In genomic region chr12:57243671-57244495, GRCm38 (mm10) we compare ENCODE assay signal across 21 mouse cellular contexts. TPM values are rescaled to one million over a fixed set of nuclear protein-coding genes. Genes with fewer than 3 reads are reported as not detected.
DNase-seq lines count a peak whose midpoint lies in the region; ATAC-seq lines count a peak whose summit lies in the region.
"Had no signal": no experiment of that assay in that cellular context is flagged by ENCODE, and none has a peak within 500 bp of the region (broad histone marks: within the 10 kb centered on the region; RNA-seq: fewer than 3 reads in every experiment).

No protein-coding gene starts in this region.

- no peak overlapping the region for H3K27ac ChIP-seq in liver, embryonic 11.5 days (ENCODE audit: low read depth, low read length)
- no peak overlapping the region for H3K27ac ChIP-seq in limb, embryonic 10.5 days
- H3K27ac ChIP-seq: forebrain, embryonic 13.5 days; heart, adult 2 months; hindbrain, embryonic 12.5 days; midbrain, embryonic 10.5 days had no signal

- H3K4me1 ChIP-seq in liver, embryonic 11.5 days (replicated peaks; ENCODE audit: control insufficient read depth, insufficient read depth, low read length): peaks cover 4% of the 10 kb centered on the region
- no peaks in the 10 kb centered on the region for H3K4me1 ChIP-seq in limb, embryonic 10.5 days
- H3K4me1 ChIP-seq: forebrain, embryonic 13.5 days; hindbrain, embryonic 12.5 days; midbrain, embryonic 10.5 days had no signal

- no peaks in the 10 kb centered on the region for H3K27me3 ChIP-seq in liver, embryonic 11.5 days (replicated peaks; ENCODE audit: control insufficient read depth, insufficient read depth, low read length)
- no peaks in the 10 kb centered on the region for H3K27me3 ChIP-seq in limb, embryonic 10.5 days (ENCODE audit: low read depth, poor library complexity, severe bottlenecking)
- H3K27me3 ChIP-seq: forebrain, embryonic 13.5 days; hindbrain, embryonic 12.5 days had no signal

- no peak overlapping the region for H3K4me3 ChIP-seq in liver, embryonic 11.5 days (ENCODE audit: low read depth, low read length)
- no peak overlapping the region for H3K4me3 ChIP-seq in limb, embryonic 10.5 days
- H3K4me3 ChIP-seq: forebrain, embryonic 13.5 days; heart, adult 2 months; hindbrain, embryonic 12.5 days; midbrain, embryonic 10.5 days; myocyte had no signal

- peaks cover 10% of the 10 kb centered on the region; the same call in 1 of the 2 replicates for H3K36me3 ChIP-seq in liver, embryonic 11.5 days (ENCODE audit: control insufficient read depth, insufficient read depth, low read length)
- H3K36me3 ChIP-seq in limb, embryonic 10.5 days: peaks cover 43% of the 10 kb centered on the region

- peak; percentile 42 for DNase-seq in lung, postnatal 36 days
- DNase-seq in lung, postnatal 10 days: no peak
- peak; percentile 19 for DNase-seq in ZHBTc4 (ENCODE audit: low read depth, low spot score)
- DNase-seq in liver, embryonic 11.5 days (ENCODE audit: low spot score): no peak
- DNase-seq in testis, postnatal 14 days (ENCODE audit: low spot score): no peak
- DNase-seq in adrenal gland, adult (ENCODE audit: inconsistent age in 2 of 2, low spot score in 1 of 2): no peak
- no peak for DNase-seq in limb, embryonic 10.5 days (ENCODE audit: low spot score)
- DNase-seq: cerebellum, adult 8-10 months; embryo, embryonic 11 days; heart, adult 2 months; kidney, postnatal 10 days; layer of hippocampus, adult 9-11 months; right cerebral cortex, adult 18-20 months; spleen, adult 18-20 months had no signal

- 69% methylated on average over 5 of the region's 5 CpGs for WGBS in liver, embryonic 11.5 days
- 95% methylated on average over 5 of the region's 5 CpGs for WGBS in limb, embryonic 10.5 days

- no peak overlapping the region for H3K4me2 ChIP-seq in liver, embryonic 11.5 days
- H3K4me2 ChIP-seq: forebrain, embryonic 13.5 days; hindbrain, embryonic 12.5 days had no signal

- no peaks in the 10 kb centered on the region for H3K9me3 ChIP-seq in liver, embryonic 11.5 days (ENCODE audit: control insufficient read depth, low read length)
- H3K9me3 ChIP-seq in limb, embryonic 10.5 days (replicated peaks): no peaks in the 10 kb centered on the region
- H3K9me3 ChIP-seq: forebrain, embryonic 13.5 days; hindbrain, embryonic 12.5 days; midbrain, embryonic 10.5 days had no signal

- H3K9ac ChIP-seq in liver, embryonic 11.5 days (ENCODE audit: low read depth, low read length): no peak overlapping the region
- H3K9ac ChIP-seq: forebrain, embryonic 13.5 days; hindbrain, embryonic 12.5 days had no signal

- peak; percentile 64; the same call in 1 of the 2 replicates for ATAC-seq in liver, embryonic 11.5 days (replicated peaks; ENCODE audit: low FRiP score)
- ATAC-seq in megakaryocyte-erythroid progenitor cell, adult 5-6 weeks (replicated peaks; ENCODE audit: low FRiP score, low TSS enrichment, poor library complexity, severe bottlenecking): peak; percentile 97
- ATAC-seq: forebrain, embryonic 13.5 days; intestine, embryonic 16.5 days had no signal

RNA-seq across cellular contexts. Expression of gene Mipol1, which starts 13.7 kb away (rescaled TPM):
- 8.5 and 11.0 TPM in 2 replicates for polyA plus RNA-seq in liver, embryonic 11.5 days (2014; fragmentation: Nextera tagmentation; extraction: Ambion mirVana)
- total RNA-seq in megakaryocyte-erythroid progenitor cell, adult 5-6 weeks (2014; fragmentation: Nextera tagmentation): 6.0 and 20.2 TPM in 2 replicates
- 15.4 and 25.6 TPM in 2 replicates for total RNA-seq in megakaryocyte-erythroid progenitor cell, adult 5-6 weeks (2017)
- polyA plus RNA-seq in limb, embryonic 10.5 days (2016; fragmentation: Nextera tagmentation; extraction: Ambion mirVana): 10.6 and 12.5 TPM in 2 replicates

RNA-seq across cellular contexts. Expression of gene Prps1l3, which starts 13.7 kb away (rescaled TPM):
- polyA plus RNA-seq in liver, embryonic 11.5 days (2014; fragmentation: Nextera tagmentation; extraction: Ambion mirVana): 86.0 and 102 TPM in 2 replicates
- 58.3 and 61.3 TPM in 2 replicates for total RNA-seq in megakaryocyte-erythroid progenitor cell, adult 5-6 weeks (2014; fragmentation: Nextera tagmentation)
- total RNA-seq in megakaryocyte-erythroid progenitor cell, adult 5-6 weeks (2017): 138 and 146 TPM in 2 replicates
- polyA plus RNA-seq in limb, embryonic 10.5 days (2016; fragmentation: Nextera tagmentation; extraction: Ambion mirVana): 85.5 and 87.5 TPM in 2 replicates

RNA-seq across cellular contexts. Expression of gene Slc25a21, which starts 46.6 kb away (rescaled TPM):
- 40.5 and 41.5 TPM in 2 replicates for polyA plus RNA-seq in liver, embryonic 11.5 days (2014; fragmentation: Nextera tagmentation; extraction: Ambion mirVana)
- total RNA-seq in megakaryocyte-erythroid progenitor cell, adult 5-6 weeks (2014; fragmentation: Nextera tagmentation): 82.8 and 87.5 TPM in 2 replicates
- total RNA-seq in megakaryocyte-erythroid progenitor cell, adult 5-6 weeks (2017): 89.5 and 97.5 TPM in 2 replicates
- 1.6 and 2.1 TPM in 2 replicates for polyA plus RNA-seq in limb, embryonic 10.5 days (2016; fragmentation: Nextera tagmentation; extraction: Ambion mirVana)
- polyA plus RNA-seq: brain, embryonic 14.5 days; myocyte had no signal

Comparison
In these comparisons a context has a peak if more than half of its experiments do, and no peak if none do; other contexts are left out.
1. DNase-seq: peak in lung, postnatal 36 days (single experiment) and ZHBTc4 (single experiment); none in lung, postnatal 10 days (single experiment), liver, embryonic 11.5 days (single experiment), testis, postnatal 14 days (single experiment), adrenal gland, adult (0 of 2) and limb, embryonic 10.5 days (single experiment).
2. RNA of gene Slc25a21, which starts 46.6 kb away (polyA plus RNA-seq): 40.5 to 41.5 TPM in liver, embryonic 11.5 days; 1.6 to 2.1 TPM in limb, embryonic 10.5 days; every median in the first group is over 10 times any median in the second.